Mouse (Mus musculus) T-cell, adult 2 months (primary cell): ENCODE results near the gene Poc5.
A peak's percentile ranks its signal among the peaks of the same experiment; 100 is the strongest.

Source experiments
- DNase-seq: peaks from one replicate; pipeline ENCODE4 v3.0.0; 2022; ENCODE audit warnings: low spot score

Gene Poc5

DNA sequence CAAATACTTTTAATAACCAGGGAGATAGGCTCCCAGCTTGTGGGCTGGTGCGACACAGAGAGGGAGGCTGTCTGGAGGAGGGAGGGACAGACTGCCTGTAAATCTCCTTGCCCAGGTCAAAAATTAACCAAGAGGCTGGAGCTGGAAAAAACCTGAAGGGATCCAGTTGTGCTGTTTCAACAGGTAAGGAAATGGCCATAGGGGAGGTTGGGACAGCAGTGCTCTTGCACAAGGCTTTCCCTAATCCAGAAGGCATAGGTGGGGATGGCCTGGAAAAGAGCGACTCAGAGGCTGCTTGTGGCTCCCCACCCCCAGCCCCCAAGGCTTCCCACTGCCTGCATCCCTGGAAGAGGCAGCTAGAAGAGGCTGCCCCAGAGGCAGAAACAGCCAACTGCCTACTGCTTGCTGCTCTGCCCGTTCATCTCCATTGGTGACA is 44.3 kb downstream of the Poc5 start:
- DNase-seq, result no peak

- no peak for DNase-seq
Observed at GRCm38 (mm10) chr13:96433041-96433440, 44.9 kb downstream of the Poc5 start.

- DNase-seq, result peak; percentile 16
Observed at GRCm38 (mm10) chr13:96433648-96434190, 45.6 kb downstream of the Poc5 start.

GRCm38 (mm10) chr13:96434899-96435331 is 46.8 kb downstream of the Poc5 start:
- no peak for DNase-seq

DNA sequence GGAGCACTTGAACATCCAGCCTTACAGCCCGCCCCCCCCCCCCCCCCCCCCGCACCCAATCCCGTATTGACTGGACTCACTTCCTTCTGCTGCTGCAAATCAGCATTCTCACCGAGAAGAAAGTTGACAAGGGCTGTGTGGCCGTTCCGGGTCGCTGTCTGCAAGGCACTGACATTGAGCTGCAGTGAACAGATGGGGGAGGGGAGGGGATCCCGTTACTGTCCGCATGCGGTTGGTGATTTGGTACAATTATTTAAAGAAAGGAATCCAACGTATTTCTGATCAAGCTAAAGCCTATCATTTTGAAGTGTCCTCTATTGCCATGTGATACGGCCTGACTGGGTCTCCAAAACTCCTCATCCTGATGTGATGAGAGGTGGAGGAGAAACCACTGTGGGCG is 47.7 kb downstream of the Poc5 start:
- DNase-seq, result no peak

GRCm38 (mm10) chr13:96436921-96437320 is 48.8 kb downstream of the Poc5 start:
- DNase-seq, result no peak

GRCm38 (mm10) chr13:96440436-96440835 is 52.3 kb downstream of the Poc5 start:
- no peak for DNase-seq

- no peak for DNase-seq
Observed at GRCm38 (mm10) chr13:96450205-96450856, 62.2 kb downstream of the Poc5 start.

DNA sequence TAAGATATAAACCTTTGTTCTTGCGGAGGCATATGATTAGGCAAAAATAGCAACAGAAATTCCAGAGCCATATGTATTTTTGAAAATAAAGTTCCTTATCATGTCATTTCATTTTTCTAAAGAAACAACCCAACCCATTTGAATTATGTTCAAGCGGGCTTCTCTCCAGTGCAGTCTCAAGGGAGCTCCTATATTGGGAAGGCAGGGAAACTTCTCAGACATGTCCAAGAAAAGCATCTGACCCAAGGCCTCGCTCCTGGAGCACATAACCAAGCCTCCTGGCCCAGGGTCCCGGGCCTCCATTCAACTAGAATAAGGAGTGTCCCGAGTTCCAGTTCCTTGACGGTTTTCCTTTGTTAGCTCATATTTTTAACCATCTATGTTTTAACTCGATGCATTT is 62.8 kb downstream of the Poc5 start:
- DNase-seq, result no peak

DNA sequence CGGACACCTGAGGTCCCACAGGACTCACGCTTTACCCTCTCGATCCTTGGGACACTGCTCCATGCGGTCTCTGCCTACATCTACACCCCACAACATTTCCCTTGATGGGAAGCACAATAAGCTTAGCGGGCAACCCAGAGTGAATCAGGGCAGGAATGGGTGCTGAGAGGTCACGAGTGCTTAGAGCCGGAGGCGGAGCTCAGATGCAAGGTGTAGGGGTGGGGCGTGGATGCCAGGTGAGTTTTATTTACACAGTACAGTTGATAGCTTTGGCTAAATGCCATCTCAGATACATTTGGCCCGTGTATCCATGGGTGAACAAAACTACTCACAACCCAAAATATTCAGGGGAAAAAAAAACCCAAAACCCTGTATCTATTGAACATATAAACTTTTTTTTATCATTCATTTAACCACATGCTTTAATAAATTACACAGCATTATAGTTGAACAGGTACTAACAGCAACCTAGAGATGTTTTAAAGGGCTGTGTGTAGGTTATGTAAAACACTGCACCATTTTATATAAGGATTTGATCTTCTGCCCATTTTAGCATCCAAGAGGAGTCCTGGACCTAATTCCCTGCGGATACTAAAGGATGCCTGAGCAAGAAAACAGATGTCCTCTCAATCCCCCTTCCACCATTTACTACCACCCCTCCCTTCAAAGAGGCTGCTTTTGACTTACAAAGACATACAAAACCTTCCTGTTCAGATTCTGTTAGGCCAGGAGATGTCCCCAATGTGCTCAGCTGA is 63.5 kb downstream of the Poc5 start:
- no peak for DNase-seq

GRCm38 (mm10) chr13:96452621-96453020 is 64.5 kb downstream of the Poc5 start:
- no peak for DNase-seq

GRCm38 (mm10) chr13:96454288-96454687 is 66.2 kb downstream of the Poc5 start:
- DNase-seq, result no peak

DNA sequence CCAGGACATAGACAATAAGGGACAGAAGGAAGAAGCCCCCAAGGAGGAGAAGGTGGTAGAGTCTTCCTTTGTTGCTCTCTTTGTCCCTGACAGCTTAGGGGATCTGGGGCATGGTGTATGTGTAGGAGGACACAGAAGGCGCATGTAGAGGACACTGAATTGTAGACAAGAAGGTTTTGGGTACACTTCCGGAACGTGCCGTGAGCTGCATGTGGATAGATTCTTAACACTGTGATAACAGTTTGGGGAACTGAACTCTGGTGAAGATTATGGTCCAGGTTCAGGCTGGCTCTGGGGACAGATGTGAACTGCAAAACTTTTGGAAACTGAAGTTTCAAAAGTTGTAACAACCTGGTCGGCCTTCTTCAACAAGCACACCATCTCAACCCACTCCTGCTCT is 69.5 kb downstream of the Poc5 start:
- no peak for DNase-seq

DNA sequence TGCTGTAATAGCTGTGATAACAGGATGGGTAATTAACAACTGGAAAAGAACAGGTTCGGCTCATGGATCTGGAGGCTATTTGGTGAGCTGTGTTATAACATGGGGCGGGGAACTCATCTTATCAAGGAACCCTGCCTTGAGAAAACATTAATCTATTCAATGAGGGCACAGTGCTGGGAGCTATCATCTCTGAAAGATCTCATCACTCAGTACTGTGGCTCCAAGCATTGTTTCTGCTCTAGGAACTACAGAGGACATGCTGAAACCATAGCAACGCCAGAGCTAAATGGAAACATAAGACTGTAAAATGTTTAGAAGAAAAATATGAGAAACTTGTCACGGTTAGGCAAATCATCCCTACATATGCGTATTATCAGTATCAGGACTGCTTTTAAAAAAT is 69.9 kb downstream of the Poc5 start:
- DNase-seq, result no peak

- DNase-seq, result no peak
Observed at GRCm38 (mm10) chr13:96458606-96459005, 70.5 kb downstream of the Poc5 start.

GRCm38 (mm10) chr13:96462644-96463043 is 74.5 kb downstream of the Poc5 start:
- no peak for DNase-seq

DNA sequence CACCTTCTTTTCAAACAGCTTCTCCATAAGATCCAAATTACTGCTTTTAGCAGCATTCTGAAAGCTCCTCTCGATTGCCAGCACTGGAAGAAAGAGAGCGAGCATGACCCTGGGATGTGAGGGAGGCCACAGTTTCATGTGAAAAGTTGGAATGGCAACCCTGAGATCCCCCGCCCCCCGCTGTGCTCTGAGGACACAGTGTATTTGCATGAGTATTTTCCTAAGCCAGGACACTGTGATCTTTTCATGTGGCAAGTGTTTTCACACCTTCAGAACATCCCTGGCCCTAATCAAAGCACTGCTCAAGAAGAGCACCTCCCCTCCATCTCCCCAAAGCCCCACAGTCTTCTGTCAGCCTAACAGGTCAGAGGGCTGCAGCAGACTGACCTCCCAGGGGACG is 77.2 kb downstream of the Poc5 start:
- DNase-seq, result no peak
